Mouse (Mus musculus) right cerebral cortex, postnatal 14 days (tissue): ENCODE results near the gene Serinc5.
"Not testable (repeated sequence)": the region's sequence is repeated elsewhere in the genome, so short reads cannot be mapped to it uniquely, and the experiment has no call there.

ENCODE experiments used
- DNase-seq: peaks from one replicate; pipeline ENCODE4 v3.0.0; 2022

Gene Serinc5

DNA sequence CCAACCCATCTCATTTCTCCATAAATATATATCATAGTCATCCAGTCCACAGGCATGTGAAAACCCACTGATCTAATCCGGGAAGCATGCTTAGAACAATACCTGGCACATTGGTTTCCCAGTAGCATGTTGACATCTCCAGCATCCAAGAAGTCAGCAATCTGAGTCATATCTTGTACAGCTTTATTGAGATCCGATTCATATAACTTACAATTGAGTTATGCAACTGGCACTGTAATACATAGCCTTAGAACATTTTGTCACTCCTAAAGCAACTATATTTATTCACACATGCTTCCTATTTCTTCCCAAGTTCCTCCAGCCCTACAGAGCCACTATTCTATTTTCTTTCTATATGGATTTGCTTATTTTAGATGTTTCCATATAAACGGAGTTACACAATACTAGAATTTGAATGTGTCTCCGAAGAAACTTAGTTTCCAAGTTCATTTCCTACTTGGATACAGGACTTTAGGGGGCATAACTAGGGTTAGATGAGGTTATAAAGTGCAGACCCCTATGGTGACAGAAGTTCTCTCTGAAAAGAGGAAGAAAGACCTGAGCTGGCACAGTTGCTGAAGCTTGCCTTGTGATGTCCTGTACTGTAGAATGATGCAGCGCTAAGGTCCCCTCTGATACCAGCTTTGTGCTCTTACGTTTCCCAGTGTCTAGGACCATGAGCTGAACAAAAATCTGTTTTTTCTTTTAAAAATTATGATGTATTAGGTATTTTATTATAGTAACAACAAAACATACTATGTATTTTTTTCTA lies 57.5 kb downstream of the Serinc5 start:
- no peak for DNase-seq

DNA sequence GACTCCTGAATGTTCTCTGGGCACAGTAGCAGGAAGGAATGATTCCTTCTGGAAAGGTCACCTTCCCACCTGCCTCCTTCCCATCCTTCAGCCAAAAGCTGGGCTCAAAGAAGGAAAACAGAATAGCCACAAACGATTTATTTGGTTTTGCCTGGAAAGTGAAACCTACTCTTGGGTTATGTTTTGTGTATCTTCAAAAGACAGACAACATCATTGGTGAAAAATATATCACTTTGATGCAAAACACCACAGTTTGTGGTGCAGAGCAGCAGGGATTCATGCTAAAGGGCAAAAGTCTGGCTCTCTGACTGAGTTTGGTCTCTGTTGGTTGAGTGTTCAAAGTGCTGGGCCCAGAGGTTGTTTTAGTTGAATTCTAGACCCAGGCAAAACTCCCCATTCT lies 60.8 kb downstream of the Serinc5 start:
- no peak for DNase-seq

DNA sequence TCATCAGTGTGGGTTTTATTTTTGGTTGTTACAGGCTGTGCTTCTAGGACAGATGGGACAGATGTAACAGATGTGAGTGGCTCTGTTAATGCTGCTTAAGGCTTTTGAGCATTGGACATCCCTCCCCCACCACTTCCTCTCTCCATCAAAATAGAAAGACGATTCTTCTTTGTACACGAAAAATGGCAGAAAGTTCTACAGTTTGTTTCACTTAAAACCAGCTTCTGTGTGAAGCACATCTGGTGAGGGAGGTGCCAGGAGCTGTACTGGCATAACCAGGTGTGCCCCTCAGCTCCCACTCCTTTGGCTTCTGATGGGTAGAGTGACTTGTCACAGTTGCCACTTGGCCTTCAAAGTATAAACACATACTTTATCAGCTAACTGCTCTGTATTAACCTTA lies 63.8 kb downstream of the Serinc5 start:
- no peak for DNase-seq

DNA sequence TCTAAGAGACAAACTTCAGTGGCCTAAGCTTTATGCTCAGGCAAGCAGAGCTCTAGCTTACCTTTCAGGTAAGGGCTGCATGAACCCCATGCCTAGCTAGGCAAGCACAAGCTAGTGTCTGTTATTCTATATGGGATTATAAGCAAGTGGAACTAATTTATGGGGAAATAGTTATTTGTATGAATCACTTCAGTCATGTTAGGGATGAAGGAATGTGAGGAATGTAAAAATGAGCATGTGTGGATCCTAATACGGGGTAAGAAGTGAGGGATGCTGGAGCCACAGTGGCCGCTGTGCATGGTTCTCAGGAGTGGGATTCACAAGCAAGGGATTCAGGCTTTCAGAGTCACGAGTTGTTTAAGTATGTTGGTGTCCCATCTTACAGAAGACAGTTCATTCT lies 64.4 kb downstream of the Serinc5 start:
- DNase-seq = no peak

DNA sequence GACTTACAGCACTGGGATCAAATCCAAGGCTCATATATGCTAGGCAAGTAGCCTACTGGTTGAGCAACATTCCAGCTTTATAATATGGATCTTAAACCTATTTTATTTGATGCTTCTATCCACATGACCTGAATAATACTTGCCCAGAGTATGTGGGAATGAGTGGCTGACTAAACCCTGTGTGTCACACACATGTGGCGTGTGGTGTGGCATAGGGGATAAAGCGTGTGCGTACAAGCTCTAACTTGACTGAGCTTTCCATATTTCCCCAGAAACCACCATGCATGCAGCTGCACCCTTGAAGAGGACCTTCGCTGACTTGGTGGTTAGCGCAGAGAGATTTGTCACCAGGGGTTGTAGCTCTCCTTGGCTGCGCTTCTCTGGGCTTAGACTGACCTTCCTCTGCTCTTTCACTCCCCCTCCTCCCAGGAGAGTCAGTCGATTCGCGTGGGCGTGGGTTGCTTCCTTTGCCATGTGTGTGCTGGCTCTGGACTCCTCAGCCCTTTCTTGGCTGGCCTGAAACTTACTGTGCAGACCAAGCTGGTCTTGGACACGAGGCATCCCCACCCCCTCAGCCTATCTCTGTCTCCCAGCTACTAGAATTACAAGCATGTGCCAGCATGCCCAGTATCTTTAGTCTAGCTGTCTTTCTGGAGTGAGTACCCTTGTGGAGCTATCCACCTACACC lies 65.2 kb downstream of the Serinc5 start:
- DNase-seq = no peak

DNA sequence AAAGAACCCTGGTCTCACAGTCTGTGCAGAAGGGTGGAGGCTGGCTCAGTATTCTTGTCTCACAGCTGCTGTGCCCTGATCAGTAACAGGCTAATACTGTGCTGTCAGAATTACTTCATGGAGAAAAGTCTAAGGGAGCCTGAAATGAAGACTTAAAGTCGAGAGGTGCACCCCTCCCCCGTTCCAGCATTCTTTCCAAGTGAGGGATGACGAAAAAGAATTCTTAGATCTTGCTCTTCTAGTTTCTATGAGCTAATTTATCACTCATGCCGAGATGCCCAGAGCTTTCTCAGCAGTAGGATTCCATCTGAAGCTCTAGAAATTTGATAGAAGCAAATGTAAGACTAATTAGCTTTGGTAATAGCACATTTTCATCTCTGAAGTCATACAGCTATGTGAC lies 66.8 kb downstream of the Serinc5 start:
- DNase-seq = no peak

DNA sequence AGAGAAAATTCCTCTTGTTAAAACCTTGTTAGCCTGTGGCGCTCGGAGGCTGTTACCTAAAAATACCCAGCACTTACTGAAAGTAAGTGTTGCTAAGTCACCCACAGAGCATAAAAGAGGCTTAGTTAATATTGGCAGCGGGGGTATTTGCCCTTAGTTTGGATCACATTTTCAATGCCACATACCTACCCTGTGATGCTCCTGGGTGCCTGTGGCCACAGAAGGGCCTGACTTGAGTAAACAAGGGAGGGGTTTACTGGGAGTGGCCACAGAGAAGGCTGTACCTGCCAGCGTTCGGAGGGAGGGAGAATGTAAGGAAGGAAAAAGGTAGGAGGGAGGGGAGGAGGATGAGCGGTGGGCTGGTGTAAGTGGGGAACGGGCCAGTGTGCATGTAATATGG lies 68.8 kb downstream of the Serinc5 start:
- no peak for DNase-seq

DNA sequence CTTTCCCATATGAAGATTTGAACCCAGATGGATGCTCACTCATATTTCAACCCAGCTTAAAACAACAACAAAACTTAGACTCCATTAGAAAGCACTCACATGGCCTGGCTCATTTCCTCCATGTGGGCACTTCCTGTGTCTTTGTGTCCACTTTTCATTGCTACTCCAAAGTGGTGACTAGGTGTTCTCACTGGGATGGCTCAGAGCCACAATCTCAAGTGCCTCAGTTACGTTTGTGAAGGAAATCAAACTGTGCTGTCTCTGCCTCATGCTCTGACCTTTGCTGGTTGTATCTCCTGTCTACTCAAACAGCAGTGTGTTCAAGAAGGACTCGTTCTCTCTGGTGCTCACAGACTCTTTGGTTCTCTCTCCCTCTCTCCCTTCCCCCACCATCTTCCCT lies 70.7 kb downstream of the Serinc5 start:
- no peak for DNase-seq

DNA sequence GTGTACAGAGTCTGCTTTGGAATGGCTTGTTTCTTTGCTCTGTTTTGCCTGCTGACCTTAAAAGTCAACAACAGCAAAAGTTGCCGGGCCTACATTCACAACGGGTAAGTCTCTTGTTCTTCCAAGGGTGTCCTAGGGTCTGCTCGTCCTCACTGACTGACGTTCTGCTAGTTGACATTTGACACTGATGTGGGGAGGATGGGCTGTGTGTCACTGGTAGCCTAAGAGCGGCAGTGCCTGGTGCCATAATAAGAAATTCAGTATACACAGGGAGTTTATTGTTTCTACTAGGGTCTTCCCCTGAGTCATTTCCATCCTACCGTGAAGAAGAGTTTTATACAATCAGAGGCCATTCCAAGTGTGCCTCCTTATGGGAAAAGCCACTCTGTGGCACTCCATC lies 71.9 kb downstream of the Serinc5 start:
- DNase-seq = no peak

DNA sequence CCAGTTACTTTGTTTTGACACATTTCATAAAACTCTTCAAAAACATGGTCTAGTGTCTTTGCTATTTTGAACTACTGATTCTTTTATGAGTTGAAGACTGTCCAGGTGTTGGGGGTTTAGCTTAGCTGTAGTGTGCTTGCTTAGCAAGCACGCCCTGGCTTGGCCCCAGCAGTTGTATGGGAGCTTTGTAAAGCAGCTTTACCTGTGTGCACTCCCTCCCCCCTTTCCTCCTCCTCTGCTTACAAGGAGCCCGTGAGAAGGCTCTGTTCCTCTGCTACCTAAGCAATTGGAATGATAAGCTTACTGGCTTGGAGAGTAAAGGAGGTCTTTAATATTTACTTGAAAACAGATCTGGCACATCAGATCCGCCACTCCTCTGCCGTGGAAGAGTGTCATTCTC lies 72.6 kb downstream of the Serinc5 start:
- DNase-seq = no peak

DNA sequence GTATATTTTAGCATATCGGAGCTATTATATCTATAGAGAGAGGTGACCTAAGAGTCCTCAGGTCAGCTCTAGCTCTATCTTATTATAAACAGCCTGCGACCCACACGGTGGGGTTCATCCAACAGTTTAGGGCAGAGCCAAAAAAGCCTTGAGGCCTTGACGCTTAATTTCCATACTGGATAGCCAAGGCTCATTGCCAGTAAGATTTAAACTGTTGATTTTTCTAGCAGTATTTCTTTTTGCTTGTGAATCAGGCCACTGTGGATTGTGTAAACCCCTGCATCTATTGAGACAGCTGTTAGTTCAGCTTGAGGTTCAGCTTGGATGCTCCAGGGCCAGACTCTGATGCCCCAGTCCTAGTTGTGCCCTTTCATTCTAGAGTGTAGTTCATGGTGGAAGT lies 73.4 kb downstream of the Serinc5 start:
- no peak for DNase-seq

DNA sequence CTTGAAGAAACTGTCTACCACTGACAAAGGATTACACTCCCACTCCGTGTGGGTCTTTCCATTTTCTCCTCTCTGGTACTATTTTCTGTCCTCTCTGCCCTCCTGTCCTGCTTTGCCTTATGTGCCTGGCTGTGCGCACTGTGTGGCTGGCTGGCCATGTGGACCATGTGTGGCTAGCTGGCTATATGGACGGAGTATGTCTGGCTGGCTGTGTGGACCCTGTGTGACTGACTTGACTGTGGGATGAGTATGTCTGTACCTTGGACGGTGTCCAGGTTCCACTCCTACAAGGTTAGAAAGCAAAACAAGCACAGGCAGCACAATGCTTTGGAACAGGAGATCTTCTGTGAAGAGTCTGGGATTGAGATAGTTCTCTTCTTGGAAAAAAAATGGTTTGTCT lies 74.4 kb downstream of the Serinc5 start:
- no peak for DNase-seq

DNA sequence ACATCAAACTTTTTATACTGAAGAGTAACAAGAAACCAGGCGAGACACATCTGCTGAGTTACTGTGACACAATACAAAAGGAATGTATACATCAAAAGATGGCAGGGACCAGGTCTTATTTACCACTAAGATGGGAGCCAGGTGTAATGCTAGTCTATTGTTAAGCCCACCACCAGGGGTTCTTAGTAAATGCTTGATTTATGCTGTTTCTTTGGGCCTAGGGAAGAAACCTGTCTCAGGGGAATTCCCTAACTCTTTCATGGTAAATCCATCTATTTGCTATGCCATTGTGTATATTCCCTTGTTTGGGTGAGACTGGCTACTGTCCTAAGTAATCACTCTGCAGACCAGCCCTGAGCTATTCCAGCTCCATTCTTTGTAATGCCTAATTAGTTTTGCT lies 76.3 kb downstream of the Serinc5 start:
- DNase-seq = not testable (repeated sequence)

DNA sequence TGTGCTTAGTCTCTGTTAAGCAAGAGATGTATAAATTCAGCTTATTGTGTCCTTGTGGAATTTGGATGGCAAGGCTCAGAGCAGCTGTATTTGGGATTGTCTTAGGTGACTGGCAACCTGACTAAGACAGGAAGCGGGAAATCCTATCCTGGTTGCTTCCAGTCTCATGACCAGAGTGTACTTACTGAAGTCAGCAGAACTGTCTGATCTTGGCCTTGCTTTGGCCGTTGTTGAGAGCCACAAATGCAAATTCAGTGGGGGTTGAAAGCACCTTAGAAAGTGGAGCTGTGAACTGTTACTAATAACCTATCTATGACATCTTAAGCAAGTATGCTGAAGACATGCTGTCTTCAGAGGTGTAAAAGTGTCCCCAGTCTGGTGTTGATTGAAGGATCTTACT lies 78.2 kb downstream of the Serinc5 start:
- no peak for DNase-seq

DNA sequence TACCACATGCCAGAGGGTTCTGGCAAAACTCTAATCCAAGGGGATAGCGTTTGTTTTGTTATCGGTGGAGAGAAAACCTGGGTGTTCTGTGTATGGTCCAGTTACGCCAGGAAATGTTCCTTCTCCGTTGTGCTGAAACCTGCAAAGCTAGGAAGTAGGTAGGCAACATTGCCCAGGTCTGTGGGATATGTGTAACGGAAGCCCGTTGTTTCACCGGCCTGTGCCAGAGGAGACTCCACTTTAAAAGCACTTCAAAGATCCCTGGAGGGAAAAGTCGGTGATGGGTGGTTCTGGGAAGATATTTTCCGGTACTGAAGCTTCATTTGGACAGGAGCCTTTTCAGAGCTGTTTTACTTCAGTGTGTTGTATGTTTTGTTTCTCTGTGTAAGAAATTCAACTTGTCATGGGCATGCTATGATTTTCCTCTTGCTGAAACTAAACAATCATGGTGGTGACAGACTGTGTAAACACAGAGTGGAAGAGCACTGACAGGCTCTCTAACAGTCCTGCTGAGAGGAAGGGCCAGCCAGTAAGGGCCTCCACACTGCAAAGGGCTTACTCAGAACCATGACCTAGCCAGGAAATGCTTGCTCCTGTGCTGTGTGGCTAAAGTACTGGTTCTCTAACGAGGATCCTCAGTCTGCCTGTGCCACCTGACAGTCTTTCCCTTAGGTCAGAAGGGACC lies 83.1 kb downstream of the Serinc5 start:
- DNase-seq = no peak

DNA sequence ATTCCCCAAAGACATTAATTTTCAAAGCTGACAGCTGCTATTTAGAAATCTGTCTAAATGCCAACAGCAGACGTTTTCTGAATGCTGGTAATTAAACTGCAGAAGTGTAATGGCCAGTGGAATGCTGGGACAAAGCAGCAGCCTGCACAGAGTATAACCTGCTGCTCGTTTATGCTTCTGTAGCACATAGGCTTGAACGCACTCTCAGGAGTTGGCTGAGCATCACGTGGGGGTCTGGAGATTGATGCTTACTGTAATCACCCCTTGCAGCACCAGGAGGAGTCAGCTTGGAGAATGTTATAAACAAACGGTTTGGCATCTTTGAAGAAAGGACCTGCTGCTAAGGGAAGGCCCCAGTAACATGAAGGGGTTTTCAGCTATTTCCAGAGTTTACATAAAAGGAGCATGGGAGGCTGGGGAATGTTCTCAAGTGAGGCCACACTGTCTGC lies 85.6 kb downstream of the Serinc5 start:
- no peak for DNase-seq

DNA sequence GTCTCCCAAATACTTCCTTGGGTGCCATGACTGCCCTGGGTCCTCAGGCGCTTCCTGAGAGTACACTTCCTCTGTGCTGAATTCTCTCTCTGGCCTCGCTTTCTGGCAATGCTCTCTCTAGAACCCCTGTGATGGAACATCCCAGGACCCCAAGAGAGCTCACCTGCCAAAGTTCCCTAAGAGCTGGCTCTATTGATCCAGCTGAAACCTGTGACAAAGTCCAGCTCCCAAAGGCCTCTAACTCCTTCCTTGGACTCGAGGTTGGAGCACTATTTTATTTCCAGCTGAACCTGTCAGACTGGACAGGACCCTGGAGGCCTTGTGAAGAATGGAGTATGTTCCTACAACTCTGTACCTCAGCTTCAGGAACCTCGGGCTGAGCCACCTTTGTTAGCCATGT lies 86.2 kb downstream of the Serinc5 start:
- no peak for DNase-seq

DNA sequence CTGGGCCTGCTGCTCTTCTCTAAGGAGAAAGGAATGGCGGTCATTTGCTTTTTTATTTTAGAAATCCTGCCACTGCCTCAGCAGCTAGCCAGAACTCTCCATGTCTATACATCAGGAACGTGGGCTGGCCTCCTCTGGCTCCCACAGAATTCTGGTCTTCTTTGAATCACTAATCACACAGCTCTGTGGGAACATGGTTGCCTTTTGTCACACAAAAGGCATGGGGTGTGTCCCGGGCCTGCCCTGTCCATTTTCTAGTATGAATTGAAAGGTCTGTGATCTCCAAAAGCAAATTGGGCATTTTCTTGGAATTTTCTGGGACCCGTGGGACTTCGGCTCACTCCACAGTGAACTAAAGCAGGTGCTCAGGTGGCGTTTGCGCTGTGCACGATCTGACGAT lies 87.9 kb downstream of the Serinc5 start:
- no peak for DNase-seq

DNA sequence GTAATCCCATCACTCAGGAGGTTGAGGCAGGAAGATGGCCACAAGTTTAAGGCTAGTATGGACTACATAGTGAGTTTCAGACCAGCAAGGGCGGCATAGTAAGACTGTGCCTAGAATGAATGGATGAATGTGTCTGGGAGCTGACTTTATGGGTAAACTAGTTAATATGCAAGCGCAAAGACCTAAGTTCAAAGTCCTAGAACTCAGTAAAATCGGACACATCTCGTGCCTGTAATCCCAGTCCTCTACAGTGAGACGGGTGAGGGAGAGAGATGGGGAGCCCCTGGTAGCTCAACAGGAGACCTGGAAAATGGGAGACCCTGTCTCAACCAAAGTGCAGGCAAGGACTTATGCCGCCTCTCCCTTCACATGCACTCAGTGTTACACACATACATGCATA lies 88.5 kb downstream of the Serinc5 start:
- DNase-seq = no peak

DNA sequence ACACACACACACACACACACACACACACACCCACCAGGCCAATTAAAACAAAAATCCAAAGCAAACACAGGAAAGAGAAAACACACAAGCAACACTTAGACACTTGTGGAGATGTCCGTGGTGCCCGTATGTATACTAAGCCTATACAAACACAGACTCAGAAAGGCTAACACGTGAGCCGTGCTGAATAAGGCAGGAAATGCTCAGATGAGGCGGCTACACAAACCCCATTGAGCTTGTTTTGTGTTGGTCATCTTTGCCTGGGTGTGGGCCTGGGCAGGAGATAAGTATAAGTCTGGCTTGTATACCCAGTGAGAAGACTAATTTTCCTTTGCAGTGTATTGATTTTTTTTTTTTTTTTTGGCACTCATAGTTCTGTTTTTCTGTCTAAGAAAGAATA lies 91.1 kb downstream of the Serinc5 start:
- DNase-seq = no peak

DNA sequence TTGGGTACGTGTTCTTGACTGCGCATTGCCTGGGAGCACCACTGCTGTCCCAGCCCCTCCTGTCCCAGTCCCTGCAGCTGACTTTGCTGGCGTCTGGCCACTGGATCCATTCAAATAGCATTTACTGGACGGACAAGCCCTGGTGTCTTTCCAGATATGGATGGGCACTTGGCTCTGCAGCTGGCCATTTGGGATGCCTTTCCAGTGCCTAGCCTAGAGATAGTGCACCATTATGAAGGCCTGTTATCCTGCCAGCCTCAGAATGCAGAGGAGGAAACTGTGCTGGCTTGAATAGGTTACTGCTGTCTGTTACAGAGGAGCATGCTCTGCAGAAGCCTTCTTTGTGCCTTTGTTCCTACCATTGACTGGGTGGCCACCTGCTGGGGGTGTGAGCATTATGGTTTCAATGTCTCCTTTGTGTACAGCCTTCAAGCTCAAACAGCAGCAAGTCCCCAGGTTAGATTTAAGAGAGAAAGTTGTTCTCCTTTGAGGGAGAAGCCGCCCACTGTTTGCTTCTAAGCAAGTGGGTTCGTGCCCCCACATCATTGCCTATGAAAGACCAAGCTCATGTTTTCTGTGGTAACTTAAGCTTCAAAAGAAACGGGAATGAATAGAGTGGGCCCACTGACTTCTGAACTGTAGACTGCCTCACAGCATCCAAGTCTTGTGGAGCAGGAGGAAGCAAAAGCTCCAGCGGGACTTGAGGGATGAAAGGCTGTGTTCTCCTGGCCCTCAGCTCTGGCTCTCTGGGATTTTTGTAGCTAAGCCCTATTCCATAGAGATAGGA lies 92.5 kb downstream of the Serinc5 start:
- peak; percentile 55 for DNase-seq

DNA sequence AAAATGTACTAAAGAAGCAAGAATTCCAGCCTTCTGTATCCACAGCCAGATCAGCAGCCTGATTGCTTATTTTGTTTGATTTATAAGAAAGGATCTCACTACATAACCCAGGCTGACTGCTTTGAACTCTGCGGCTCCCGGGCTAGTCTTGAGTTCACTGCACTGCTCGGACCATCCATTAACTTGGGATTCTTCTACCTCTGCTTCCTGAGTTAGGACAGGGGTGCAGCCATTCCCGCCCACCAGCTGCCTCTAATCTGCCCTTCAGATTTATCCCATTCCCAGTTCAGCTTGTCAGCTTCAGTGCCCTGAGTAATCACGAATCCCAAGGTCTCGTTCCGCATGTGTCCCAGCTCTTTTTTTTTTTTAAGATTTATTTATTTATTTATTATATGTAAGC lies 93.3 kb downstream of the Serinc5 start:
- no peak for DNase-seq

DNA sequence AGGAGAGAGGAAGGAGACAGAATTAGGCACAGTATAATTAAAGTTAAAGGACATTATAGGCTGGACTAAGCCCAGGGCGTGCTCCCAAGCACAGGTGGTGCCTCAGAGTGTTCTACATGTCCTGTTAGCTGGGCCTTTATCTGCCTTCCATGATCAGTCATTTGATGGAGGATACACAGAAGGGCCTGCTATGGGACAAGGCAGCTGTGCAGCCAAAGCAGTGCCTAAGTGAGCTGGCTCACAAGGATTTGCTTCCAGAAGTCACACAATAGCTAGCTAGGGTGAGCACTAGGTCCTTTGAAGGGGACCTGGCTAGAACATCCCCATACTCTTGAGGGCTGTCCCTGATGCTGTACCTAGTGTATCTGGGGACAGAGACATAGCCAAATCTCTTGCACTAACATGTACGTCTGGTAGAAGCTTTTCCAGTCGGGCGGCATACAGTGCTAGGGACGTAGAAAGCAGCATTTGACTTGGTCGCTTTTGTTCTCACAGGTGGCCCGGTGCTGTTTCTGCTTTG lies 94.2 kb downstream of the Serinc5 start:
- DNase-seq = no peak
